Mouse (Mus musculus) ovary, postnatal 10 days (tissue): ENCODE data around the gene Mycn.

Source experiments
- DNase-seq: peaks from one replicate; pipeline ENCODE4 v3.0.0; 2022; ENCODE audit warnings: low spot score

The Mycn gene

GRCm38 (mm10) chr12:12924446-12924845, 17.3 kb downstream of the Mycn start:
- no peak for DNase-seq

- no peak for DNase-seq
Measured at GRCm38 (mm10) chr12:12920166-12921157, 21.3 kb downstream of the Mycn start.

GRCm38 (mm10) chr12:12916298-12916697, 25.4 kb downstream of the Mycn start:
- DNase-seq, result no peak

- DNase-seq, result no peak
Measured at GRCm38 (mm10) chr12:12910356-12910979, 31.2 kb downstream of the Mycn start.

- no peak for DNase-seq
Measured at GRCm38 (mm10) chr12:12909631-12910277, 32.0 kb downstream of the Mycn start.

GRCm38 (mm10) chr12:12906771-12907170, 34.9 kb downstream of the Mycn start:
- DNase-seq, result no peak

GRCm38 (mm10) chr12:12906321-12906720, 35.4 kb downstream of the Mycn start:
- no peak for DNase-seq

- no peak for DNase-seq
Measured at GRCm38 (mm10) chr12:12905117-12905516, 36.6 kb downstream of the Mycn start.

GRCm38 (mm10) chr12:12904512-12904953, 37.2 kb downstream of the Mycn start:
- DNase-seq, result peak; percentile 48

- no peak for DNase-seq
Measured at GRCm38 (mm10) chr12:12904086-12904485, 37.6 kb downstream of the Mycn start.

- no peak for DNase-seq
Measured at GRCm38 (mm10) chr12:12902403-12902802, 39.3 kb downstream of the Mycn start.

- DNase-seq, result no peak
Measured at GRCm38 (mm10) chr12:12898356-12899126, 43.2 kb downstream of the Mycn start.

- DNase-seq, result no peak
Measured at GRCm38 (mm10) chr12:12893986-12894385, 47.7 kb downstream of the Mycn start.

- no peak for DNase-seq
Measured at GRCm38 (mm10) chr12:12886191-12886889, 55.4 kb downstream of the Mycn start.
